Mouse (Mus musculus) lung, postnatal 0 days (tissue): ENCODE measurements at regions not wholly inside any gene's neighbourhood (a gene's known extent, or its start where the extent isn't known, plus 50 kb on each side); places are given as distances from the start of the nearest gene placed in this dataset.

Experiments
- CTCF ChIP-seq: IDR thresholded peaks from 2 replicates; pipeline ENCODE4 v1.5.1; 2016; ENCODE audit warnings: antibody characterized with exemption, mild to moderate bottlenecking
- EP300 ChIP-seq: IDR thresholded peaks from 2 replicates; pipeline ENCODE4 v1.6.1; 2016; ENCODE audit warnings: antibody characterized with exemption, mild to moderate bottlenecking, control low read depth

DNA sequence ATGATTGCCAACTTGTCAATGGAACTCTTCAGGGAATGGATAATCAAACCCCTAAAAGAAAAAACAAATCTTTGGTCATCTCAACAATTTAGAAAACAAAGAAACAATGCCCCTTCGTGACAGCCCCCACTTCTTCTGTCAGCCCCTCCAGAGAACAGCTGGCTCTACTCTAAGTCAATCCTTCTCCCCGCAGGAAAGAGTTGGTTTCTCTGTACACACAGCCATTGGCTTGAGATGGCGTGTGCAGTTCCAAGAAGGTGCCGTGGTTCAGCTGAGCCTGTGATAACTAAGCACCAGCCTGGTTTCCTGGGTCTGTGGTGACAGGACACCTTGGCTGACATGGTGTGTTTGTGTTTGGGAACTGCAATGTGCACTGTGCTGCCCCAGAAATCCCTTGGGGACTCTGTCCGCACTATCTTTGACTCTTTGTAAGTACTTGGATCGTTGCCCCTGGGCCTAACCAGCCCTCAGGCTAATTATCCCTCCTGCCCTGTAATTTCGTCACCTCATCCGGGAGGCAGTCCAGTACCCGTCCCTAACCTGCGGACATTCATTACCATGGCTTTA, 253.8 kb upstream of the Kazn start:
- no peak for TF ChIP-seq CTCF
- no peak for TF ChIP-seq EP300
